Mouse (Mus musculus) liver, embryonic 16.5 days (tissue): ENCODE measurements around the gene Cpne5. TPM values are rescaled to one million over a fixed set of nuclear protein-coding genes. Genes with fewer than 3 reads are reported as not detected.
A peak's percentile ranks its signal among the peaks of the same experiment; 100 is the strongest.

Experiments
- ATAC-seq: fragments of 200-750 bp; cut with Nextera tagmentation; 2 replicates; pipeline ENCODE4 v1.8.0; 2017; ENCODE audit warnings: low read depth, mild to moderate bottlenecking, moderate number of reproducible peaks, moderate library complexity
- H3K27ac ChIP-seq: fragments of 300-500 bp; sonication (generic); 2 replicates; pipeline ENCODE4 v1.5.1; 2014; ENCODE audit warnings: mild to moderate bottlenecking, low read length
- H3K27me3 ChIP-seq: fragments of 300-500 bp; sonication (generic); 2 replicates; pipeline ENCODE4 v1.6.1; 2014; ENCODE audit warnings: low read depth, low read length, mixed read lengths; ENCODE audit not compliant: control insufficient read depth, insufficient read depth
- H3K36me3 ChIP-seq: fragments of 300-500 bp; sonication (generic); 2 replicates; pipeline ENCODE4 v1.6.1; 2014; ENCODE audit warnings: mild to moderate bottlenecking; ENCODE audit not compliant: control insufficient read depth, insufficient read depth
- H3K4me1 ChIP-seq: fragments of 300-500 bp; sonication (generic); 2 replicates; pipeline ENCODE4 v1.6.1; 2014; ENCODE audit warnings: low read depth, low read length, mixed read lengths; ENCODE audit not compliant: control insufficient read depth
- H3K4me2 ChIP-seq: fragments of 300-500 bp; sonication (generic); 2 replicates; pipeline ENCODE4 v1.6.1; 2014; ENCODE audit warnings: low read depth, low read length, mixed read lengths
- H3K4me3 ChIP-seq: fragments of 300-500 bp; sonication (generic); 2 replicates; pipeline ENCODE4 v1.5.1; 2014; ENCODE audit warnings: low read depth, mild to moderate bottlenecking, low read length
- H3K9ac ChIP-seq: fragments of 300-500 bp; sonication (generic); 2 replicates; pipeline ENCODE4 v1.6.1; 2014; ENCODE audit warnings: low read depth, low read length
- H3K9me3 ChIP-seq: fragments of 300-500 bp; sonication (generic); replicated peaks from 2 replicates; pipeline ENCODE4 v1.6.1; 2016; ENCODE audit warnings: low read length; ENCODE audit not compliant: control insufficient read depth
- WGBS: fragments of 180-500 bp; shearing (Covaris S2); extraction: QIAGEN DNeasy Blood & Tissue Kit; methylation state at CpG from one replicate; pipeline ENCODE4 v1.1.7; 2014; ENCODE audit not compliant: insufficient replicate concordance; 5-methylcytosine and 5-hydroxymethylcytosine counted together
- polyA plus RNA-seq: library from polyadenylated mRNA; unstranded; fragments of >200 nt; fragmentation: Nextera tagmentation; extraction: Ambion mirVana; gene quantifications from 2 replicates; pipeline ENCODE4 v1.2.1, GENCODE M21; 2015

Cpne5 gene
- polyA plus RNA-seq, 1 experiment from 2014 or later: 0.24 TPM

DNA sequence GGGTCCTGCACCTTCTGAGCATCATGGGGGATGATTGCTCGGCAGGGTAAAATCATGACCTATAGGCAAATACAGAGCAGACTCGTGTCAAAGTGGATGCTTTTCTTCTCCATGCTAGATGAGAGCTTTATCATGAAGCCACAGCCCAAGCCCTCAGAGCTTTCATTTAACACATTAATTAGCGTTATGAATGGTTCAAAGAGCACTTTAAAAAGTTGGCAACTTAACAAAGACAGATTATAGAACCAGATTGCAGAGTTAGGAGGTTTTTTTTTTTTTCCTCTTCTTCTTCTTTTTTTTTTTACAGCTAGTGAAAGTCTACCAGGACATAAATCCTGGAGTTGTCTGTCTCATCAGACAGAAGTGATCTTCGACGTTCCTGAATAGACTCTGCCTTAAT, 108.6 kb downstream of the Cpne5 start:
- Histone ChIP-seq H3K36me3 (no peaks in the 10 kb centered on the region), H3K4me3 (no peak overlapping the region), H3K4me2 (no peak overlapping the region), H3K27ac (no peak overlapping the region), H3K9ac (no peak overlapping the region), H3K4me1 (no peaks in the 10 kb centered on the region), H3K9me3 (no peaks in the 10 kb centered on the region), H3K27me3 (no peaks in the 10 kb centered on the region)
- 52% methylated on average over 5 of the region's 5 CpGs for WGBS
- no peak for ATAC-seq

- Histone ChIP-seq H3K4me2 (no peak overlapping the region), H3K9ac (no peak overlapping the region), H3K4me3 (no peak overlapping the region), H3K4me1 (peaks cover 3% of the 10 kb centered on the region), H3K9me3 (no peaks in the 10 kb centered on the region), H3K27me3 (no peaks in the 10 kb centered on the region), H3K27ac (no peak overlapping the region), H3K36me3 (no peaks in the 10 kb centered on the region)
- no peak for ATAC-seq
- WGBS: 65% methylated on average over 3 of the region's 3 CpGs
These were observed 111.4 kb downstream of the Cpne5 start for GRCm38 (mm10) chr17:29126561-29126960.

DNA sequence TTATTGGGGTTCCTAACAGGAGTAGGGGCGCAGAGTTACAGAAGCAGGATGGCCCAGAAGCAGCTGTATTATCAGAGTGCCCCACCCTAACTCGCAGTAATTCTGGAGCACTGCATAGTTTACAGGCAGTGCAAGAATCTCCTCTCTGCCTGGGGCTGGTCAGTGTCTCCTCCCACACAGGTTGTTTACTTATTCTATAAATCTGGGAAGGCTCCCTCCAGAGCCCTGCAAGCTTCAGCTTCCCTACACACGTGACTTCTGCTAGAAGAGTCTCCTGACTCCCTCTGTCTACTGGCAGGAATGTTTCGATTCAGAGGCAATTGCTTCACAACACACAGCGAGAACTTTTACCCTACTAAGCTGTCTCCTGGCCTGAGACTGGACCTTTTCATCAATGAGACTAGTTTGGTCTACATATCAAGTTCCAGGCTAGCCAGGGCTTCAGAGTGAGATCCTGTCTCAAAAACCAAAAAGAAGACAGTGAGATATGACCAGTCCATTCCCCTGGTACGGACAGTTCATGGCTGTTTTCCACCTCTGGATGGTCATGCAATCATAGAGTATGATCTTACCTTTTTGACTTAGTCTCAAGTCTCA, 114.3 kb downstream of the Cpne5 start:
- H3K27ac ChIP-seq: no peak overlapping the region
- H3K27me3 ChIP-seq: no peaks in the 10 kb centered on the region
- WGBS: 51% methylated on average over 6 of the region's 6 CpGs
- H3K9ac ChIP-seq: no peak overlapping the region
- no peak overlapping the region for H3K4me3 ChIP-seq
- ATAC-seq: peak; percentile 55; the same call in 1 of the 2 replicates
- no peaks in the 10 kb centered on the region for H3K36me3 ChIP-seq
- H3K4me1 ChIP-seq: peaks cover 3% of the 10 kb centered on the region
- H3K4me2 ChIP-seq: no peak overlapping the region
- no peaks in the 10 kb centered on the region for H3K9me3 ChIP-seq

- no peak overlapping the region for H3K9ac ChIP-seq
- H3K27ac ChIP-seq: no peak overlapping the region
- no peaks in the 10 kb centered on the region for H3K36me3 ChIP-seq
- H3K4me1 ChIP-seq: peaks cover 3% of the 10 kb centered on the region
- H3K9me3 ChIP-seq: no peaks in the 10 kb centered on the region
- no peak overlapping the region for H3K4me3 ChIP-seq
- no peak overlapping the region for H3K4me2 ChIP-seq
- no peaks in the 10 kb centered on the region for H3K27me3 ChIP-seq
- 52% methylated on average over 6 of the region's 6 CpGs for WGBS
- ATAC-seq: peak; percentile 56; the same call in 1 of the 2 replicates
These were observed 115.2 kb downstream of the Cpne5 start for GRCm38 (mm10) chr17:29122817-29123216.

- H3K36me3 ChIP-seq: no peaks in the 10 kb centered on the region
- H3K9me3 ChIP-seq: no peaks in the 10 kb centered on the region
- no peak overlapping the region for H3K4me3 ChIP-seq
- peaks cover 3% of the 10 kb centered on the region for H3K4me1 ChIP-seq
- H3K27ac ChIP-seq: no peak overlapping the region
- no peak overlapping the region for H3K9ac ChIP-seq
- H3K4me2 ChIP-seq: no peak overlapping the region
- WGBS: 65% methylated on average over 12 of the region's 12 CpGs
- ATAC-seq: no peak
- H3K27me3 ChIP-seq: no peaks in the 10 kb centered on the region
These were observed 117.3 kb downstream of the Cpne5 start for GRCm38 (mm10) chr17:29120666-29121065.

DNA sequence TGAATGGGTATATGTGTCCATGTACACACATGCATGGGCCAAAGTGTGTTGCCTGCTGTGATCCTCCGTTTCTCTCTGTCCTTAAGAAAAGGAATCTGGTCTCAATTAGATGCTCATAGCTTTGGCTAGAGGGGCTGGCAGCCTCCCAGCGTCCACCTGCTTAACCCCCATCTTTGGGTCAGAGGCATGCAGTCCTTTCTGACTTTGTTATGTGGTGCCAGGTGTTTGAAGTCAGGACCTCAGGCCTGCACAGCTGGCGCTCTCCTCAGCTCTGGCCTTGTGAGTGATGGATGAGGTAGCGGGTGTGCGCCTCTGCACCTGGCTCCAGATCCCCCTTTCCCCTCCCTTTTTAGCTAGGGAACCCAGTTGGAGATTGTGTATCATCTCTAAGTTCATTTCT, 119.9 kb downstream of the Cpne5 start:
- no peaks in the 10 kb centered on the region for H3K9me3 ChIP-seq
- H3K4me3 ChIP-seq: no peak overlapping the region
- H3K4me1 ChIP-seq: peaks cover under 1% of the 10 kb centered on the region; the same call in 1 of the 2 replicates
- ATAC-seq: no peak
- H3K36me3 ChIP-seq: no peaks in the 10 kb centered on the region
- H3K4me2 ChIP-seq: no peak overlapping the region
- H3K27ac ChIP-seq: no peak overlapping the region
- WGBS: 68% methylated on average over 5 of the region's 5 CpGs
- no peaks in the 10 kb centered on the region for H3K27me3 ChIP-seq
- no peak overlapping the region for H3K9ac ChIP-seq

GRCm38 (mm10) chr17:29117006-29117648, 120.8 kb downstream of the Cpne5 start:
- H3K9ac ChIP-seq: no peak overlapping the region
- no peak overlapping the region for H3K4me2 ChIP-seq
- WGBS: 47% methylated on average over 8 of the region's 8 CpGs
- no peak overlapping the region for H3K4me3 ChIP-seq
- H3K27me3 ChIP-seq: no peaks in the 10 kb centered on the region
- H3K4me1 ChIP-seq: no peaks in the 10 kb centered on the region
- H3K36me3 ChIP-seq: no peaks in the 10 kb centered on the region
- H3K9me3 ChIP-seq: no peaks in the 10 kb centered on the region
- no peak overlapping the region for H3K27ac ChIP-seq
- ATAC-seq: no peak

DNA sequence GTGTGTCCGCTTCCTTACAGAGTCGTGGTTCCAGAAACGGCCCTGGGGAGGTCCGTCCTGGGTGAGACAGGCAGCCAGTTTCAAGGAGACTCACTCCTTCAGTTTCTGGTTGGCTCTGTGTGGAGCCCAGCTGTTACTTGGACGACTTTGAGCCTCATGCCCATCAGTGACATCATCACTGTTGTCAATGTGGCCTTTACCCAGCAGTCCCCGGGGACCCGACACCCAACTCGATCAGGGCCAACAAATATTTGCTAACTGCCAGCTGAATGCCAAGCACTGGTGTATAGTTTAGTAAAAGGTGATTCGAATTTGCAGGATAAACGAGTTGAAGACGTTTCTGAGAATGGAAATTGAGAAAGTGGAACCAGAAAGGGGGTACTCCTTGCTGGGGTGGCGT, 121.9 kb downstream of the Cpne5 start:
- Histone ChIP-seq H3K4me3 (peak overlapping the region; percentile 18; the same call in 1 of the 2 replicates), H3K27ac (no peak overlapping the region), H3K4me1 (no peaks in the 10 kb centered on the region), H3K27me3 (no peaks in the 10 kb centered on the region), H3K9me3 (no peaks in the 10 kb centered on the region), H3K4me2 (peak overlapping the region; percentile 10; the same call in 1 of the 2 replicates), H3K9ac (no peak overlapping the region), H3K36me3 (no peaks in the 10 kb centered on the region)
- no peak for ATAC-seq
- WGBS: 51% methylated on average over 12 of the region's 12 CpGs

DNA sequence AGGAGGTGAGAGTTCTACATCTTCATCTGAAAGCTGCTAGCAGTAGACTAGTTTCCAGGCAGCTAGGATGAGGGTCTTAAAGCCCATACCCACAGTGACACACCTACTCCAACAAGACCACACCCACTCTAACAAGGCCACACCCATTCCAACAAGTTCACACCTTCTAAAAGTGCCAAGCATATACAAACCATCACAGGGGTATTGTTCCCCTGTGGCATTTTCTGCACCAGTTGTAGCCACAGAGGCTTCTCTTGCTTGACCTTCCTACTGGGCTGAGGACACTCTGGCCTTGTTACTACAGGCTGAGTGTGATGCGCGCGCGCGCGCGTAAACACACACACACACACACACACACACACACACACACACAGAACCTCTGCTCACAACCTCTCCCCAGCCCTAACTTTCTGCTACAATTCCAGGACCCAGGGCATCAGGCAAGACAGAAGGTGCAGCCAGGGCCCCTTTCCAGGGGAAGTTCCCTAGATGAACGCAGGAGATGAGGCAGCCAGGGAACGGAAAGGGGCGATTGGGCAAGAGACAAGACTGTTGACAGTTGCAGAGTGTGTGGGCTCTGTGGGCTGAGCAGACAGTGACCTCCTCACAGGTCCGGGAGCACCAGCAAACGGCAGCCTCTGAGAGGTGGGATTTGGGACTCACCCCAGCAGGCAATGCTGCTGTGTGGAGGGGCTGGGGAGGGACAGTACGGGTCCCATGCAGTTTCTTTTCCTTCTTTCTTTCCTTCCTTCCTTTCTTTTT, 124.2 kb downstream of the Cpne5 start, which contains the start of gene Rab44:
Gene Rab44, plus strand, starts transcription at position 555 of the 762 bp plus-strand sequence.
- Histone ChIP-seq H3K4me3 (peak within 1 kb of the TSS; percentile 34), H3K4me2 (no peak within 1 kb of the TSS), H3K9ac (no peak within 1 kb of the TSS), H3K27ac (peak within 1 kb of the TSS; percentile 24; the same call in 1 of the 2 replicates), H3K4me1 (no peaks in the 10 kb centered on the region), H3K27me3 (no peaks in the 10 kb centered on the region), H3K9me3 (no peaks in the 10 kb centered on the region), H3K36me3 (no peaks in the 10 kb centered on the region)
- ATAC-seq: peak; percentile 16; the same call in 1 of the 2 replicates
- 47% methylated on average over 13 of the region's 13 CpGs for WGBS
